Mouse (Mus musculus) brain, embryonic 14.5 days (tissue): ENCODE results near the gene Glo1. TPM values are rescaled to one million over a fixed set of nuclear protein-coding genes. Genes with fewer than 3 reads are reported as not detected.
"Not testable (repeated sequence)": the region's sequence is repeated elsewhere in the genome, so short reads cannot be mapped to it uniquely, and the experiment has no call there.

ENCODE experiments used
- DNase-seq: peaks from one replicate; pipeline ENCODE4 v3.0.0-alpha.2; 2011; ENCODE audit warnings: low read depth
- CTCF ChIP-seq: fragments of 200-500 bp; IDR thresholded peaks from 2 replicates; pipeline ENCODE4 v1.5.1; 2012; ENCODE audit warnings: inconsistent platforms, mild to moderate bottlenecking, moderate library complexity, borderline replicate concordance; ENCODE audit not compliant: insufficient read depth, insufficient read length; ENCODE audit errors: extremely low read depth
- POLR2A ChIP-seq: fragments of 200-500 bp; IDR thresholded peaks from 2 replicates; pipeline ENCODE4 v1.6.1; 2012; ENCODE audit warnings: mild to moderate bottlenecking, inconsistent platforms, borderline replicate concordance; ENCODE audit not compliant: poor library complexity, insufficient read depth, insufficient read length, severe bottlenecking; ENCODE audit errors: extremely low read depth
- polyA plus RNA-seq: library from polyadenylated mRNA; depleted of rRNA; stranded (reverse); fragments of >200 nt; gene quantifications from 2 replicates; pipeline ENCODE4 v1.2.3, GENCODE M21; 2012; rRNA removed

Glo1 gene
- 72.9 and 74.8 TPM in 2 replicates for polyA plus RNA-seq

DNA sequence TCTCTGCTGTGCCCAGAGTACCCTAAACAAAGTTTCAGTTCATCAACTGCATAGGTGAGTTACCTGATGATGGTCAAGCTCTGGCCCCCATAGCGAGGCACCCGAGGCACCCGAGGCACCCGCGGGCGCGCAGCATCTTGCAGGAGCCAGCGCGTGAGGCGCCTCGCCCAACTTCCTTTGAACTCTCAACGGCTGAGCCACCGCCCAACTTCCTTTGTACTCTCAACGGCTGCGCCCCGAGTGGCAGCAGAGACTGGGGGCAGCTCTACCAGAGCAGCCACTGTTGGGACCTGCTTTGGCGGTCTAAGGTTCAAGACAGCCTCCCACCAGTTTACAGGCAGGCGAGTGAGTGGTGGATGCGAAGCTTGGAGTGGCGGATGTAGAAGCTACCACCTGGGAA lies at the start of gene Glo1:
Glo1 (minus strand) TSS at position 153 of the 400 bp plus-strand sequence.
- not testable (repeated sequence) for DNase-seq

- no peak for TF ChIP-seq POLR2A
- no peak for DNase-seq
Observed at GRCm38 (mm10) chr17:30675021-30675740, 48.5 kb upstream of the Glo1 start.

DNA sequence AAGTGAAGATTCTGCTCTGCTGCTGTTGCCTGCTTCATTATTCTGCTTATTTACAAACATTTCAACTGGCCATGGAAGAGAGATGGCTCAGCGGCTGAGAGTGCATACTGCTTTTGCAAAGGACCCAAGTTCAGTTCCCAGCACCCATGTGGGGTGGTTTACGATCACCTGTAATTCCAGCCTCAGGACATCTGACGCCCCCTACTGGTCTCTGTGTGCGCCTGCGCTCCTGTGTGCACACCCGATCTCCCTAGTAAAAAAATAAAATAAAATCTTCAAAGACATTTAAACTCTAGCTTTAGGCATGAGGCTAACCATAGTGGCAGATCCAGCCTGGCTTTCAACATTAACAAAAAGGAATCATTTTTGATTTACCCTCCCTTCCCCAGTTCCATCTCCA lies 46.4 kb upstream of the Glo1 start:
- no peak for DNase-seq
- TF ChIP-seq POLR2A (no peak), CTCF (peak; percentile 18; the same call in 1 of the 2 replicates)

- TF ChIP-seq POLR2A (no peak), CTCF (no peak)
- DNase-seq = peak; percentile 75
Observed at GRCm38 (mm10) chr17:30672556-30672955, 45.9 kb upstream of the Glo1 start.

DNA sequence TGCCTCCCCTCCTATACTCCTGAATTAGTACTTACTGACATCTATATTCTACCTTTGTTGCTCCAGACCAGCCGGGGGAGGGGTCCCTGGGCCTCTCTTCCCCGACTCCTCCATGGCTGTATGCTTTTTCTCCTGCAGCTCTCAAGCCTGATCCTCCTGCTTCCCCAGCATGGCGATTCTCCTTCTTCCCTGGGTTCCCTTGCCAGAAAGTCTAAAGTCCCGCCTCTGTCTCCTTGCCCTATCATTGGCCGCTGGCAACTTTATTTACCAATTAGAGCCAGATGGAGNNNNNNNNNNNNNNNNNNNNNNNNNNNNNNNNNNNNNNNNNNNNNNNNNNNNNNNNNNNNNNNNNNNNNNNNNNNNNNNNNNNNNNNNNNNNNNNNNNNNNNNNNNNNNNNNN lies 38.2 kb upstream of the Glo1 start:
- TF ChIP-seq CTCF (no peak), POLR2A (no peak)
- DNase-seq = no peak

- TF ChIP-seq CTCF (no peak), POLR2A (no peak)
- DNase-seq = no peak
Observed at GRCm38 (mm10) chr17:30663170-30663569, 36.5 kb upstream of the Glo1 start.

- DNase-seq = no peak
- no peak for TF ChIP-seq POLR2A
- no peak for TF ChIP-seq CTCF
Observed at GRCm38 (mm10) chr17:30662131-30662530, 35.5 kb upstream of the Glo1 start.

DNA sequence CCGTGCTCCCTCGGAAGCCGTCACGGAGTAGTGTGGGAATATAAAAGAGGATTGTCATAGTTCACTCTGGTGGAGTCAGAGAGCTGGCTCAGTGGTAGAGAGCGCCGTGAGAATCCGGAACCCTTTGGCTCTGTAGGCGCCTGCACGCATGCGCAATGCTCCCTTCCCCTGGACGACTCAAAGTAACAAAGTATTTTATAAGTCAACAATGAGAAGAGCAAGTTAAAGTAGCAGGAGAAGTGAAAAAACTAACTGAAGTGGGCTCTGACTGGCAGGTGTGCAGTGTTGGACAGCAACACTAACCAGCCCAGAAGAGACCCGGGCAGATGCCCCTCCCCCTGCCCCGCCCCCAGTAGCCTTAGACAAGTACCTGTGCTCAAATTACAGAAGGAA lies 31.5 kb upstream of the Glo1 start:
- DNase-seq = peak; percentile 84
- TF ChIP-seq POLR2A = no peak
- TF ChIP-seq CTCF = no peak

- DNase-seq = no peak
- TF ChIP-seq POLR2A = no peak
- TF ChIP-seq CTCF = no peak
Observed at GRCm38 (mm10) chr17:30657530-30658151, 31.0 kb upstream of the Glo1 start.

GRCm38 (mm10) chr17:30653010-30653409 lies 26.3 kb upstream of the Glo1 start:
- TF ChIP-seq CTCF (peak; percentile 44; the same call in 1 of the 2 replicates), POLR2A (no peak)
- no peak for DNase-seq

DNA sequence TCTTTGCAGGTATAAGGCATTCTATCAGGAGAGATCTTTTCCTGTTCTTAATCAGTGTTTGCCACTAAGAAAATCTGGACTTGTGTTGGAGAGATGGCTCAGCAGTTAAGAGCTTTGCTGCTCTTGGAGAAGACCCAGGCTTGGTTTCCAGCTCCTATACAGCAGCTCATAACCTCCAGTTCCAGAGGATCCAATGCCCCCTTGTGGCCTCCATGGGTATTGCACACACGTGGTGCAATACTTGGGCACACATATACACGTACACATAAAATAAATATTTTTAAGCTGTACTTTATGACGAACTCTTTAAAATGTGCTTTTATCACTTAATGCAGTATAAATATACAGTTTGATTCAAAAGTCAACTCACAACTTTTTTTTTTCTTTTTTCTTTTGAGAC lies 22.1 kb upstream of the Glo1 start:
- DNase-seq = no peak
- TF ChIP-seq CTCF (peak; percentile 38; the same call in 1 of the 2 replicates), POLR2A (no peak)

GRCm38 (mm10) chr17:30640896-30641295 lies 14.2 kb upstream of the Glo1 start:
- DNase-seq = no peak
- TF ChIP-seq CTCF (no peak), POLR2A (no peak)
